Mouse (Mus musculus) liver, embryonic 11.5 days (tissue): Measurements from ENCODE around the gene E430018J23Rik. TPM values are rescaled to one million over a fixed set of nuclear protein-coding genes. Genes with fewer than 3 reads are reported as not detected.
"Not testable (repeated sequence)": the region's sequence is repeated elsewhere in the genome, so short reads cannot be mapped to it uniquely, and the experiment has no call there.

Experiments used
- ATAC-seq: fragments of 200-750 bp; cut with Nextera tagmentation; replicated peaks from 2 replicates; pipeline ENCODE4 v1.8.0; 2017; ENCODE audit warnings: moderate number of reproducible peaks, mild to moderate bottlenecking, moderate TSS enrichment, moderate library complexity; ENCODE audit not compliant: low FRiP score
- DNase-seq: peaks from one replicate; pipeline ENCODE4 v3.0.0-alpha.2; 2017; ENCODE audit warnings: low spot score
- H3K27ac ChIP-seq: fragments of 300-500 bp; sonication (generic); 2 replicates; pipeline ENCODE4 v1.5.1; 2014; ENCODE audit warnings: mild to moderate bottlenecking, low read depth, low read length, control low read depth
- H3K27me3 ChIP-seq: fragments of 300-500 bp; sonication (generic); replicated peaks from 2 replicates; pipeline ENCODE4 v1.6.1; 2014; ENCODE audit warnings: low read length, mixed read lengths; ENCODE audit not compliant: control insufficient read depth, insufficient read depth
- H3K36me3 ChIP-seq: fragments of 300-500 bp; sonication (generic); 2 replicates; pipeline ENCODE4 v1.6.1; 2014; ENCODE audit warnings: mild to moderate bottlenecking, low read length, moderate library complexity, mixed read lengths; ENCODE audit not compliant: control insufficient read depth, insufficient read depth
- H3K4me1 ChIP-seq: fragments of 300-500 bp; sonication (generic); replicated peaks from 2 replicates; pipeline ENCODE4 v1.6.1; 2014; ENCODE audit warnings: low read length, mixed read lengths; ENCODE audit not compliant: control insufficient read depth, insufficient read depth
- H3K4me2 ChIP-seq: fragments of 300-500 bp; sonication (generic); 2 replicates; pipeline ENCODE4 v1.6.1; 2014; ENCODE audit warnings: mild to moderate bottlenecking, control low read depth, moderate library complexity
- H3K4me3 ChIP-seq: fragments of 300-500 bp; sonication (generic); 2 replicates; pipeline ENCODE4 v1.5.1; 2014; ENCODE audit warnings: low read depth, low read length, control low read depth
- H3K9ac ChIP-seq: fragments of 300-500 bp; sonication (generic); 2 replicates; pipeline ENCODE4 v1.6.1; 2014; ENCODE audit warnings: low read depth, low read length, control low read depth
- H3K9me3 ChIP-seq: fragments of 300-500 bp; sonication (generic); 2 replicates; pipeline ENCODE4 v1.6.1; 2016; ENCODE audit warnings: low read length, inconsistent platforms, mixed read lengths; ENCODE audit not compliant: control insufficient read depth
- WGBS: fragments of 180-500 bp; shearing (Covaris S2); extraction: QIAGEN DNeasy Blood & Tissue Kit; methylation state at CpG from one replicate; pipeline ENCODE4 v1.1.7; 2014; 5-methylcytosine and 5-hydroxymethylcytosine counted together
- polyA plus RNA-seq: library from polyadenylated mRNA; unstranded; fragments of >200 nt; fragmentation: Nextera tagmentation; extraction: Ambion mirVana; gene quantifications from 2 replicates; pipeline ENCODE4 v1.2.1, GENCODE M21; 2014

The E430018J23Rik gene
- polyA plus RNA-seq, 1 experiment from 2014 or later = 4.2 TPM

- Histone ChIP-seq H3K27me3 (no peaks in the 10 kb centered on the region), H3K4me2 (no peak overlapping the region), H3K9ac (no peak overlapping the region), H3K4me1 (peaks cover 9% of the 10 kb centered on the region), H3K36me3 (peaks cover 6% of the 10 kb centered on the region; the same call in 1 of the 2 replicates), H3K9me3 (no peaks in the 10 kb centered on the region; the same call in 1 of the 2 replicates), H3K4me3 (no peak overlapping the region), H3K27ac (no peak overlapping the region)
- no peak for ATAC-seq
- WGBS = 76% methylated on average over 7 of the region's 7 CpGs
- DNase-seq = no peak
These were observed 3.1 kb downstream of the E430018J23Rik start for GRCm38 (mm10) chr7:127390306-127390705.

GRCm38 (mm10) chr7:127388201-127388600, 5.2 kb downstream of the E430018J23Rik start:
- not testable (repeated sequence) for DNase-seq, H3K9me3 ChIP-seq, H3K4me2 ChIP-seq, H3K27me3 ChIP-seq, H3K4me3 ChIP-seq, H3K4me1 ChIP-seq, H3K9ac ChIP-seq, H3K27ac ChIP-seq, ATAC-seq
- H3K36me3 ChIP-seq = peaks cover 16% of the 10 kb centered on the region; the same call in 1 of the 2 replicates

- H3K27ac ChIP-seq = no peak within 1 kb of the TSS; the same call in 1 of the 2 replicates
- H3K36me3 ChIP-seq = peaks cover 16% of the 10 kb centered on the region; the same call in 1 of the 2 replicates
- H3K9ac ChIP-seq = peak within 1 kb of the TSS; percentile 74
- DNase-seq (peak; percentile 76), ATAC-seq (peak; percentile 90)
- 10% methylated on average over 38 of the region's 38 CpGs for WGBS
- H3K4me3 ChIP-seq = peak within 1 kb of the TSS; percentile 66
- no peaks in the 10 kb centered on the region for H3K4me1 ChIP-seq
- H3K27me3 ChIP-seq = no peaks in the 10 kb centered on the region
- peak within 1 kb of the TSS; percentile 85 for H3K4me2 ChIP-seq
- no peaks in the 10 kb centered on the region; the same call in 1 of the 2 replicates for H3K9me3 ChIP-seq
These were observed 6.6 kb downstream of the E430018J23Rik start, which contains the start of gene 9130019O22Rik for GRCm38 (mm10) chr7:127386641-127387392. Gene 9130019O22Rik, minus strand, starts transcription at chr7:127387166.

GRCm38 (mm10) chr7:127385560-127385959, 7.9 kb downstream of the E430018J23Rik start:
- not testable (repeated sequence) for H3K4me3 ChIP-seq, H3K4me2 ChIP-seq, DNase-seq, H3K27me3 ChIP-seq, H3K9me3 ChIP-seq, ATAC-seq, H3K9ac ChIP-seq, H3K4me1 ChIP-seq, H3K27ac ChIP-seq
- 88% methylated on average over 4 of the region's 4 CpGs for WGBS
- peaks cover 13% of the 10 kb centered on the region; the same call in 1 of the 2 replicates for H3K36me3 ChIP-seq

GRCm38 (mm10) chr7:127378310-127378921, 15.0 kb downstream of the E430018J23Rik start:
- Histone ChIP-seq H3K27ac (no peak overlapping the region), H3K9ac (no peak overlapping the region), H3K4me1 (no peaks in the 10 kb centered on the region; the same call in 1 of the 2 replicates), H3K9me3 (no peaks in the 10 kb centered on the region), H3K4me3 (no peak overlapping the region), H3K27me3 (no peaks in the 10 kb centered on the region), H3K36me3 (peaks cover 5% of the 10 kb centered on the region; the same call in 1 of the 2 replicates), H3K4me2 (no peak overlapping the region)
- DNase-seq (no peak), ATAC-seq (no peak)
- WGBS = 47% methylated on average over 6 of the region's 6 CpGs

- not testable (repeated sequence) for H3K9me3 ChIP-seq, H3K4me1 ChIP-seq, H3K27me3 ChIP-seq, H3K36me3 ChIP-seq
- peak within 1 kb of the TSS; percentile 76 for H3K4me3 ChIP-seq
- WGBS = under 1% methylated on average over 49 of the region's 49 CpGs
- DNase-seq (peak; percentile 80), ATAC-seq (peak; percentile 96)
- peak within 1 kb of the TSS; percentile 62 for H3K27ac ChIP-seq
- H3K4me2 ChIP-seq = peak within 1 kb of the TSS; percentile 79
- H3K9ac ChIP-seq = peak within 1 kb of the TSS; percentile 84
These were observed 17.9 kb downstream of the E430018J23Rik start, which contains the start of gene Zfp747 for GRCm38 (mm10) chr7:127375271-127376245. Gene Zfp747, minus strand, starts transcription at chr7:127376050.

- not testable (repeated sequence) for H3K9me3 ChIP-seq, H3K4me3 ChIP-seq, H3K9ac ChIP-seq, ATAC-seq, H3K27me3 ChIP-seq, DNase-seq, H3K27ac ChIP-seq, H3K36me3 ChIP-seq, H3K4me2 ChIP-seq, H3K4me1 ChIP-seq
- 82% methylated on average over 3 of the region's 3 CpGs for WGBS
These were observed 21.6 kb downstream of the E430018J23Rik start for GRCm38 (mm10) chr7:127371870-127372269.

- no peaks in the 10 kb centered on the region for H3K27me3 ChIP-seq
- no peak overlapping the region for H3K9ac ChIP-seq
- no peaks in the 10 kb centered on the region for H3K9me3 ChIP-seq
- 52% methylated on average over 2 of the region's 2 CpGs for WGBS
- no peak for DNase-seq
- H3K36me3 ChIP-seq = peaks cover 6% of the 10 kb centered on the region; the same call in 1 of the 2 replicates
- no peak overlapping the region for H3K27ac ChIP-seq
- no peaks in the 10 kb centered on the region for H3K4me1 ChIP-seq
- H3K4me2 ChIP-seq = no peak overlapping the region
- no peak overlapping the region for H3K4me3 ChIP-seq
- no peak for ATAC-seq
These were observed 22.2 kb downstream of the E430018J23Rik start for GRCm38 (mm10) chr7:127371213-127371612.
